Mouse (Mus musculus) cerebellum, adult 2 months (tissue): ENCODE measurements around the gene Slc35e3.

ENCODE experiments used
- CTCF ChIP-seq: fragments of 200-500 bp; IDR thresholded peaks from 2 replicates; pipeline ENCODE4 v1.5.1; 2011; ENCODE audit warnings: low read depth, mild to moderate bottlenecking, control low read depth, low read length, moderate library complexity, borderline replicate concordance; ENCODE audit not compliant: insufficient read depth
- POLR2A ChIP-seq: fragments of 200-500 bp; IDR thresholded peaks from 2 replicates; pipeline ENCODE4 v1.6.1; 2011; ENCODE audit warnings: low read length, control low read depth, borderline replicate concordance; ENCODE audit not compliant: insufficient read depth

GRCm38 (mm10) chr10:117770286-117771130, 24.3 kb upstream of the Slc35e3 start:
- no peak for TF ChIP-seq POLR2A
- no peak for TF ChIP-seq CTCF
